Mouse (Mus musculus): ENCODE results near the gene Rps12-ps3.

- TF ChIP-seq GATA1 (IDR thresholded peaks at IDR 0.05; ENCODE audit: borderline replicate concordance, low read length) (no peak), FLI1 (IDR thresholded peaks at IDR 0.05; ENCODE audit: low read length) (no peak)
Measured at GRCm38 (mm10) chr19:59289042-59289441, 33.0 kb upstream of the Rps12-ps3 start.

Measured in megakaryocyte, embryonic 14.5 days (primary cell).